Mouse (Mus musculus) G1E (cell line): ENCODE data around the gene Hipk2. TPM values are rescaled to one million over a fixed set of nuclear protein-coding genes. Genes with fewer than 3 reads are reported as not detected.

Source experiments
- ATAC-seq: 2 replicates; pipeline ENCODE4 v1.8.0; 2016; ENCODE audit warnings: mild to moderate bottlenecking; ENCODE audit not compliant: insufficient number of reproducible peaks, poor library complexity, low FRiP score, severe bottlenecking; ENCODE audit errors: extremely low read depth
- DNase-seq: peaks from one replicate; pipeline ENCODE4 v3.0.0; 2012; ENCODE audit warnings: low spot score
- H3K27me3 ChIP-seq: 2 replicates; pipeline ENCODE4 v1.6.1; 2012; ENCODE audit warnings: mild to moderate bottlenecking, low read length, inconsistent platforms; ENCODE audit not compliant: insufficient read depth
- H3K36me3 ChIP-seq: replicated peaks from 2 replicates; pipeline ENCODE3; 2012; ENCODE audit warnings: mild to moderate bottlenecking, inconsistent platforms
- H3K4me1 ChIP-seq: 2 replicates; pipeline ENCODE4 v1.6.1; 2012; ENCODE audit warnings: low read depth, low read length, inconsistent platforms, mixed read lengths; ENCODE audit not compliant: insufficient read depth
- H3K4me3 ChIP-seq: 2 replicates; pipeline ENCODE4 v1.5.1; 2012; ENCODE audit warnings: low read depth, mild to moderate bottlenecking, inconsistent platforms, low read length, moderate library complexity, mixed read lengths
- H3K9me3 ChIP-seq: replicated peaks from 2 replicates; pipeline ENCODE4 v1.6.1; 2012; ENCODE audit warnings: inconsistent platforms
- CTCF ChIP-seq: IDR thresholded peaks from 2 replicates; pipeline ENCODE4 v1.5.1; 2012; ENCODE audit warnings: low read depth, low read length, inconsistent platforms, mixed read lengths
- GATA1 ChIP-seq: IDR thresholded peaks from 2 replicates; pipeline ENCODE4 v1.6.1; 2012; ENCODE audit warnings: borderline replicate concordance, low read length, inconsistent platforms, mixed read lengths
- GATA2 ChIP-seq: IDR thresholded peaks from 2 replicates; pipeline ENCODE4 v1.6.1; 2012; ENCODE audit warnings: low read depth, low read length, inconsistent platforms, borderline replicate concordance
- POLR2AphosphoS5 ChIP-seq: IDR thresholded peaks from 2 replicates; pipeline ENCODE4 v1.6.1; 2012; ENCODE audit warnings: low read depth, low read length, inconsistent platforms; ENCODE audit not compliant: insufficient replicate concordance
- TAL1 ChIP-seq: conservative IDR thresholded peaks from 2 replicates; pipeline ENCODE4 v1.6.1; 2012; ENCODE audit warnings: low read depth, low read length, inconsistent platforms, mixed read lengths
- polyA plus RNA-seq: library from polyadenylated mRNA; stranded (reverse); fragments of >175 nt; gene quantifications from 2 replicates; pipeline ENCODE4 v1.2.3, GENCODE M21; 2012
- total RNA-seq, 2 experiments: library from RNA; stranded (forward) in 1 of 2; stranded (reverse) in 1 of 2; fragments of 200-1000 nt in 1 of 2; fragments of >200 nt in 1 of 2; fragmentation: Nextera tagmentation in 1 of 2; gene quantifications; 2 replicates each; pipeline ENCODE4 v1.2.3; 2014 to 2017

Hipk2 gene
- total and polyA plus RNA-seq, 3 experiments: 4.6 to 97.9 (median 39.6) TPM

- Histone ChIP-seq H3K36me3 (peaks cover 78% of the 10 kb centered on the region), H3K4me1 (peaks cover 34% of the 10 kb centered on the region)
- no peak for DNase-seq
Measured at GRCm38 (mm10) chr6:38739266-38739665, 136.7 kb downstream of the Hipk2 start.

GRCm38 (mm10) chr6:38737763-38738162, 138.2 kb downstream of the Hipk2 start:
- no peak for ATAC-seq
- peaks cover 34% of the 10 kb centered on the region for H3K4me1 ChIP-seq
- H3K36me3 ChIP-seq: peaks cover 77% of the 10 kb centered on the region
- no peak overlapping the region for H3K4me3 ChIP-seq
- H3K27me3 ChIP-seq: no peaks in the 10 kb centered on the region
- no peaks in the 10 kb centered on the region for H3K9me3 ChIP-seq
- DNase-seq: no peak
- TF ChIP-seq POLR2AphosphoS5: no peak
- no peak for TF ChIP-seq GATA1
- TF ChIP-seq TAL1: no peak
- TF ChIP-seq GATA2: no peak

More at GRCm38 (mm10) chr6:38739266-38739665, 136.7 kb downstream of the Hipk2 start:
- no peak for ATAC-seq
- TF ChIP-seq TAL1: no peak
- TF ChIP-seq CTCF: no peak
- no peak for TF ChIP-seq POLR2AphosphoS5
- no peak for TF ChIP-seq GATA1
- TF ChIP-seq GATA2: no peak
- H3K9me3 ChIP-seq: no peaks in the 10 kb centered on the region
- no peak overlapping the region for H3K4me3 ChIP-seq
- H3K27me3 ChIP-seq: no peaks in the 10 kb centered on the region

- DNase-seq (peak; percentile 64), ATAC-seq (peak; percentile 4; the same call in 1 of the 2 replicates)
- Histone ChIP-seq H3K27me3 (no peaks in the 10 kb centered on the region), H3K4me3 (no peak overlapping the region), H3K36me3 (peaks cover 75% of the 10 kb centered on the region), H3K9me3 (no peaks in the 10 kb centered on the region), H3K4me1 (peaks cover 29% of the 10 kb centered on the region)
- TF ChIP-seq GATA1 (no peak), CTCF (peak; percentile 68)
Measured at GRCm38 (mm10) chr6:38736240-38736639, 139.7 kb downstream of the Hipk2 start.

GRCm38 (mm10) chr6:38732681-38733080, 143.3 kb downstream of the Hipk2 start:
- no peaks in the 10 kb centered on the region for H3K27me3 ChIP-seq
- no peaks in the 10 kb centered on the region for H3K9me3 ChIP-seq
- H3K4me3 ChIP-seq: no peak overlapping the region
- no peak for ATAC-seq
- H3K4me1 ChIP-seq: peaks cover 19% of the 10 kb centered on the region
- TF ChIP-seq POLR2AphosphoS5: no peak
- no peak for TF ChIP-seq GATA1
- no peak for TF ChIP-seq GATA2
- TF ChIP-seq TAL1: no peak
- TF ChIP-seq CTCF: no peak
- no peak for DNase-seq
- peaks cover 72% of the 10 kb centered on the region for H3K36me3 ChIP-seq

- Histone ChIP-seq H3K4me3 (no peak overlapping the region), H3K9me3 (no peaks in the 10 kb centered on the region), H3K27me3 (no peaks in the 10 kb centered on the region), H3K36me3 (peaks cover 56% of the 10 kb centered on the region), H3K4me1 (0 out of 2 replicates have a peak, but pooled peaks cover 2% of the 10 kb centered on the region)
- TF ChIP-seq GATA1 (no peak), CTCF (no peak), POLR2AphosphoS5 (no peak), TAL1 (no peak), GATA2 (no peak)
- DNase-seq: no peak
- ATAC-seq: no peak
Measured at GRCm38 (mm10) chr6:38730169-38731146, 145.5 kb downstream of the Hipk2 start.

GRCm38 (mm10) chr6:38725515-38725914, 150.4 kb downstream of the Hipk2 start:
- H3K4me3 ChIP-seq: no peak overlapping the region
- 0 out of 2 replicates have a peak, but pooled peaks cover 2% of the 10 kb centered on the region for H3K4me1 ChIP-seq
- DNase-seq (no peak), ATAC-seq (no peak)
- no peak for TF ChIP-seq POLR2AphosphoS5
- TF ChIP-seq GATA1: no peak
- TF ChIP-seq CTCF: no peak
- no peak for TF ChIP-seq GATA2
- no peak for TF ChIP-seq TAL1
- no peaks in the 10 kb centered on the region for H3K27me3 ChIP-seq
- no peaks in the 10 kb centered on the region for H3K9me3 ChIP-seq
- peaks cover 36% of the 10 kb centered on the region for H3K36me3 ChIP-seq
